Mouse (Mus musculus) MEL (cell line): ENCODE results near the gene Ccnk.

Experiments
- BHLHE40 ChIP-seq: IDR thresholded peaks from 2 replicates; pipeline ENCODE4 v1.6.1; 2012; ENCODE audit warnings: low read depth, mild to moderate bottlenecking, inconsistent platforms, low read length, improper control_type of control experiment, borderline replicate concordance
- CHD2 ChIP-seq: IDR thresholded peaks from 2 replicates; pipeline ENCODE4 v1.6.1; 2011; ENCODE audit warnings: low read length, improper control_type of control experiment
- CTCF ChIP-seq, 3 experiments: IDR thresholded peaks in 2 of 3; conservative IDR thresholded peaks in 1 of 3; 2 replicates each; pipeline ENCODE4 v1.5.1; 2011 to 2012; ENCODE audit warnings: low read length in 3 of 3, low read depth in 2 of 3, mild to moderate bottlenecking in 2 of 3, improper control_type of control experiment in 1 of 3, inconsistent platforms in 1 of 3, mixed read lengths in 1 of 3, moderate library complexity in 1 of 3; ENCODE audit not compliant: control insufficient read depth in 1 of 3, insufficient read depth in 1 of 3, poor library complexity in 1 of 3, severe bottlenecking in 1 of 3
- GATA1 ChIP-seq: IDR thresholded peaks from 2 replicates; pipeline ENCODE4 v1.6.1; 2011; ENCODE audit warnings: low read depth, low read length, improper control_type of control experiment
- POLR2A ChIP-seq, 2 experiments: IDR thresholded peaks; 2 replicates each; pipeline ENCODE4 v1.6.1; 2011 to 2012; ENCODE audit warnings: low read length in 2 of 2, mild to moderate bottlenecking in 2 of 2, control low read depth in 1 of 2, improper control_type of control experiment in 1 of 2, low read depth in 1 of 2, moderate library complexity in 1 of 2; ENCODE audit not compliant: control insufficient read depth in 1 of 2, insufficient read depth in 1 of 2, poor library complexity in 1 of 2
- ZC3H11A ChIP-seq: IDR thresholded peaks from 2 replicates; pipeline ENCODE4 v1.6.1; 2012; ENCODE audit warnings: low read depth, mild to moderate bottlenecking, inconsistent platforms, low read length, improper control_type of control experiment

- TF ChIP-seq POLR2A (IDR thresholded peaks at IDR 0.05; ENCODE audit: control insufficient read depth in 1 of 2, insufficient read depth in 1 of 2, low read depth in 1 of 2, low read length in 2 of 2, poor library complexity in 1 of 2) (no peak), ZC3H11A (no peak), BHLHE40 (no peak), CTCF (IDR thresholded peaks at IDR 0.05 in 2 of 3, conservative IDR thresholded peaks at IDR 0.05 in 1 of 3; ENCODE audit: control insufficient read depth in 1 of 3, insufficient read depth in 1 of 3, low read depth in 2 of 3, low read length in 3 of 3, poor library complexity in 1 of 3, severe bottlenecking in 1 of 3) (no peak), CHD2 (no peak), GATA1 (no peak)
Measured at GRCm38 (mm10) chr12:108133181-108133580, 46.2 kb upstream of the Ccnk start.
